Mouse (Mus musculus) liver, adult 2 months (tissue): ENCODE results near the gene Arhgef17.

Experiments
- CTCF ChIP-seq: fragments of 200-500 bp; IDR thresholded peaks from 2 replicates; pipeline ENCODE4 v1.5.1; 2011; ENCODE audit warnings: low read depth, low read length, control low read depth
- POLR2A ChIP-seq: fragments of 200-500 bp; IDR thresholded peaks from 2 replicates; pipeline ENCODE4 v1.6.1; 2011; ENCODE audit warnings: low read length, control low read depth; ENCODE audit not compliant: insufficient read depth; ENCODE audit errors: extremely low read depth

- peak; percentile 60 for TF ChIP-seq CTCF
- TF ChIP-seq POLR2A: no peak
Observed at GRCm38 (mm10) chr7:100866675-100867074, 65.2 kb downstream of the Arhgef17 start.
